Mouse (Mus musculus) stomach, postnatal 0 days (tissue): Measurements from ENCODE around the gene Rprd2.

Experiments
- CTCF ChIP-seq: IDR thresholded peaks from 2 replicates; pipeline ENCODE4 v1.5.1; 2016; ENCODE audit warnings: antibody characterized with exemption, low read depth, mild to moderate bottlenecking, moderate library complexity
- EP300 ChIP-seq: optimal IDR thresholded peaks from 2 replicates; pipeline ENCODE3; 2016; ENCODE audit warnings: antibody characterized with exemption

DNA sequence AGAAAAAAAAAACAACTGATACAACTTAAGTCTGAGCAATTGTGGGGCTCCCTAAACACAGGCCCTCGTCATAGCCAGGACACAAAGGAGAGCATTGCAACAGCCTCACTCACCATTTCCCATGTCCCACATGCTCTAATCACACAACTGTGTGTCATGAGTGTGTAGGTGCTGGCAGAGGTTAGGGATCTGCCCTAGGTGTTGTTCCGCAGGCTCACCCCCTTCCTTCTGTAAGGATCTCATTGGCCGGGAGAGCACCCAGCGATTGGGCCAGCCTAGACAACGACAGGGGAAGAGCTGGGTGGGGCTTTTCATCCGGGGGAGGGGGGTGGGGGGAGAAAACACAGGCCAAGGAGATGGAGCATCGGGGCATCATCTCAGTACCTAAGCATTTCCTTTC, 44.9 kb upstream of the Rprd2 start:
- no peak for TF ChIP-seq CTCF
- TF ChIP-seq EP300: no peak
